Mouse (Mus musculus) myocyte (in vitro differentiated cells): Measurements from ENCODE around the gene Tmeff2. TPM values are rescaled to one million over a fixed set of nuclear protein-coding genes. Genes with fewer than 3 reads are reported as not detected.

Experiments used
- H3K27me3 ChIP-seq: one replicate; pipeline ENCODE4 v1.6.1; 2011; ENCODE audit not compliant: control insufficient read depth, insufficient read depth, insufficient read length
- H3K36me3 ChIP-seq: one replicate; pipeline ENCODE4 v1.6.1; 2011; ENCODE audit not compliant: control insufficient read depth, insufficient read depth
- H3K4me2 ChIP-seq: one replicate; pipeline ENCODE4 v1.6.1; 2011; ENCODE audit warnings: low read depth, control low read depth
- H3K4me3 ChIP-seq: one replicate; pipeline ENCODE4 v1.5.1; 2011; ENCODE audit warnings: mild to moderate bottlenecking, control low read depth, moderate library complexity
- H3K79me2 ChIP-seq: one replicate; pipeline ENCODE4 v1.6.1; 2011; ENCODE audit not compliant: control insufficient read depth, insufficient read depth
- H3ac ChIP-seq: one replicate; pipeline ENCODE4 v1.6.1; 2011; ENCODE audit not compliant: control insufficient read depth, insufficient read length
- CEBPB ChIP-seq: IDR thresholded peaks from 2 replicates; pipeline ENCODE4 v1.6.1; 2011; ENCODE audit warnings: mild to moderate bottlenecking, moderate library complexity; ENCODE audit not compliant: poor library complexity, insufficient read depth, severe bottlenecking
- E2F4 ChIP-seq: IDR thresholded peaks from one replicate; pipeline ENCODE4 v1.6.1; 2011; ENCODE audit warnings: mild to moderate bottlenecking, control low read depth, moderate library complexity; ENCODE audit not compliant: insufficient read depth
- MAX ChIP-seq: IDR thresholded peaks from one replicate; pipeline ENCODE4 v1.6.1; 2011; ENCODE audit warnings: low read depth, mild to moderate bottlenecking, control low read depth
- MYOD1 ChIP-seq, 3 experiments: IDR thresholded peaks; one replicate each; pipeline ENCODE4 v1.6.1; 2011; ENCODE audit warnings: control low read depth in 2 of 3, low read depth in 2 of 3, mild to moderate bottlenecking in 2 of 3, moderate library complexity in 1 of 3; ENCODE audit not compliant: insufficient read length in 2 of 3, control insufficient read depth in 1 of 3
- MYOG ChIP-seq, 3 experiments: IDR thresholded peaks; one replicate each; pipeline ENCODE4 v1.6.1; 2011; ENCODE audit warnings: control low read depth in 2 of 3, low read depth in 2 of 3, mild to moderate bottlenecking in 2 of 3; ENCODE audit not compliant: insufficient read length in 2 of 3, control insufficient read depth in 1 of 3, insufficient read depth in 1 of 3
- POLR2A ChIP-seq: IDR thresholded peaks from one replicate; pipeline ENCODE4 v1.6.1; 2011; ENCODE audit warnings: low read depth, mild to moderate bottlenecking, control low read depth, moderate library complexity; ENCODE audit not compliant: insufficient read length
- POLR2AphosphoS2 ChIP-seq: IDR thresholded peaks from one replicate; pipeline ENCODE4 v1.6.1; 2011; ENCODE audit warnings: low read depth, control low read depth; ENCODE audit not compliant: insufficient read length
- REST ChIP-seq: IDR thresholded peaks from one replicate; pipeline ENCODE4 v1.6.1; 2011; ENCODE audit warnings: mild to moderate bottlenecking, control low read depth, moderate library complexity; ENCODE audit not compliant: insufficient read depth, insufficient read length
- SRF ChIP-seq: IDR thresholded peaks from one replicate; pipeline ENCODE4 v1.6.1; 2011; ENCODE audit warnings: low read depth; ENCODE audit not compliant: control insufficient read depth, insufficient read length
- TCF12 ChIP-seq: IDR thresholded peaks from one replicate; pipeline ENCODE4 v1.6.1; 2011; ENCODE audit warnings: mild to moderate bottlenecking, control low read depth; ENCODE audit not compliant: poor library complexity, insufficient read depth, severe bottlenecking
- TCF3 ChIP-seq: IDR thresholded peaks from one replicate; pipeline ENCODE4 v1.6.1; 2011; ENCODE audit warnings: low read depth, control low read depth; ENCODE audit not compliant: insufficient read length
- USF1 ChIP-seq: IDR thresholded peaks from one replicate; pipeline ENCODE4 v1.6.1; 2011; ENCODE audit warnings: low read depth, mild to moderate bottlenecking, control low read depth, moderate library complexity
- polyA plus RNA-seq: library from polyadenylated mRNA; unstranded; fragments of >200 nt; fragmentation: generic; extraction: Trizol; gene quantifications from one replicate; pipeline ENCODE4 v1.2.1, GENCODE M21; 2012; ENCODE audit warnings: missing spikeins

Gene Tmeff2
- polyA plus RNA-seq, 1 experiment: 5.1 TPM

GRCm38 (mm10) chr1:51107299-51107698, 206.9 kb downstream of the Tmeff2 start:
- Histone ChIP-seq H3K36me3 (no peaks in the 10 kb centered on the region), H3ac (no peak overlapping the region), H3K4me2 (no peak overlapping the region), H3K4me3 (no peak overlapping the region), H3K79me2 (no peaks in the 10 kb centered on the region), H3K27me3 (no peaks in the 10 kb centered on the region)
- TF ChIP-seq E2F4: no peak
- TF ChIP-seq POLR2AphosphoS2: no peak
- TF ChIP-seq TCF3: no peak
- no peak for TF ChIP-seq MYOD1 (IDR thresholded peaks at IDR 0.05; ENCODE audit: control insufficient read depth in 1 of 3, insufficient read length in 2 of 3, low read depth in 2 of 3)
- no peak for TF ChIP-seq REST
- no peak for TF ChIP-seq TCF12
- TF ChIP-seq CEBPB: no peak

GRCm38 (mm10) chr1:51114721-51115120, 214.3 kb downstream of the Tmeff2 start:
- no peak for TF ChIP-seq E2F4
- TF ChIP-seq MYOD1 (IDR thresholded peaks at IDR 0.05; ENCODE audit: control insufficient read depth in 1 of 3, insufficient read length in 2 of 3, low read depth in 2 of 3): no peak

GRCm38 (mm10) chr1:51115761-51116160, 215.3 kb downstream of the Tmeff2 start:
- Histone ChIP-seq H3K27me3 (no peaks in the 10 kb centered on the region), H3K4me2 (no peak overlapping the region), H3K79me2 (no peaks in the 10 kb centered on the region), H3K4me3 (no peak overlapping the region), H3ac (no peak overlapping the region), H3K36me3 (no peaks in the 10 kb centered on the region)
- no peak for TF ChIP-seq CEBPB
- TF ChIP-seq TCF12: no peak
- no peak for TF ChIP-seq MYOG (IDR thresholded peaks at IDR 0.05; ENCODE audit: control insufficient read depth in 1 of 3, insufficient read depth in 1 of 3, insufficient read length in 2 of 3, low read depth in 2 of 3)
- no peak for TF ChIP-seq POLR2A
- no peak for TF ChIP-seq REST

More at GRCm38 (mm10) chr1:51114721-51115120, 214.3 kb downstream of the Tmeff2 start:
- Histone ChIP-seq H3K4me3 (no peak overlapping the region), H3K4me2 (no peak overlapping the region), H3K36me3 (no peaks in the 10 kb centered on the region), H3K27me3 (no peaks in the 10 kb centered on the region), H3ac (no peak overlapping the region), H3K79me2 (no peaks in the 10 kb centered on the region)

- Histone ChIP-seq H3ac (no peak overlapping the region), H3K4me2 (no peak overlapping the region), H3K79me2 (no peaks in the 10 kb centered on the region), H3K27me3 (no peaks in the 10 kb centered on the region), H3K4me3 (no peak overlapping the region), H3K36me3 (no peaks in the 10 kb centered on the region)
- TF ChIP-seq MYOD1 (IDR thresholded peaks at IDR 0.05; ENCODE audit: control insufficient read depth in 1 of 3, insufficient read length in 2 of 3, low read depth in 2 of 3): no peak
- TF ChIP-seq POLR2AphosphoS2: no peak
- TF ChIP-seq POLR2A: no peak
- TF ChIP-seq REST: no peak
- TF ChIP-seq TCF12: no peak
- TF ChIP-seq MYOG (IDR thresholded peaks at IDR 0.05; ENCODE audit: control insufficient read depth in 1 of 3, insufficient read depth in 1 of 3, insufficient read length in 2 of 3, low read depth in 2 of 3): no peak
- no peak for TF ChIP-seq TCF3
- TF ChIP-seq SRF: no peak
- no peak for TF ChIP-seq MAX
- no peak for TF ChIP-seq USF1
- no peak for TF ChIP-seq E2F4
- TF ChIP-seq CEBPB: no peak
Measured at GRCm38 (mm10) chr1:51117830-51118229, 217.4 kb downstream of the Tmeff2 start.

GRCm38 (mm10) chr1:51125671-51126424, 225.4 kb downstream of the Tmeff2 start:
- no peaks in the 10 kb centered on the region for H3K36me3 ChIP-seq
- H3ac ChIP-seq: no peak overlapping the region
- no peaks in the 10 kb centered on the region for H3K79me2 ChIP-seq
- no peaks in the 10 kb centered on the region for H3K27me3 ChIP-seq
- peak overlapping the region; percentile 61 for H3K4me2 ChIP-seq
- TF ChIP-seq POLR2A (no peak), TCF12 (no peak), MAX (no peak)
- H3K4me3 ChIP-seq: no peak overlapping the region

GRCm38 (mm10) chr1:51126425-51126765, 225.9 kb downstream of the Tmeff2 start:
- Histone ChIP-seq H3K27me3 (no peaks in the 10 kb centered on the region), H3ac (no peak overlapping the region), H3K4me2 (peak overlapping the region; percentile 61), H3K79me2 (no peaks in the 10 kb centered on the region), H3K4me3 (no peak overlapping the region), H3K36me3 (no peaks in the 10 kb centered on the region)
- TF ChIP-seq MAX (peak; percentile 20), POLR2A (no peak), REST (no peak), MYOG (IDR thresholded peaks at IDR 0.05; ENCODE audit: control insufficient read depth in 1 of 3, insufficient read depth in 1 of 3, insufficient read length in 2 of 3, low read depth in 2 of 3) (no peak), TCF3 (no peak), POLR2AphosphoS2 (no peak), TCF12 (no peak)
